Mouse (Mus musculus) effector memory CD4-positive, alpha-beta T cell, adult 7 months (primary cell): Measurements from ENCODE around the gene Zswim4. TPM values are rescaled to one million over a fixed set of nuclear protein-coding genes. Genes with fewer than 3 reads are reported as not detected.

Source experiments
- polyA plus RNA-seq: library from polyadenylated mRNA; unstranded; fragments of 100-300 nt; shearing (Covaris generic); gene quantifications from one replicate; pipeline ENCODE4 v1.2.1, GENCODE M21; 2017

Zswim4 gene
- polyA plus RNA-seq = 49.0 TPM

DNA sequence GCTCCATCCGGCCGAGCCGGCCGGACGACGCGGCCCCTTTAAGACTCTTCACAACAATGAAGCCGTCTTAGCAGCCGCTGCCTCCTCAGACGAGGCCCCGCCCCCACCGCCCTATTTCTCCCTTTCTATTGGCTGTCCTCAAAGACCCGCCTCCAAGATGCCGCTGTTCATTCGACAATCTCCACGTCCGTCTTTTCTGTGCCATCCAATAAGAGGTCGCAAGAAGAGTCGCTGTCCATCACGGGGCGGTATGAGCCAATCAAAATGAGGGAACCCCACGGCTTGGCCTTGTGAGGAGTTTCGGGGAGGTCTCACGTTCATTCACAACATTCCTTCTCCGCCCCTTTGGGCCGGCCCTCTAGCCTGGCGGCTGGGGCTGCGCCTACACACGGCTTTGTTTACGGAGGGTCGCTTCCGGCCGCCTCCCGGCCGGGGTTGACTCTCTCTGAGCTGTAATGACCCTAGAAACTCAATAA is at the start of gene Zswim4:
TSS of gene Zswim4 (minus strand) at position 58 of the 476 bp plus-strand sequence.

GRCm38 (mm10) chr8:84269950-84270773 is 33.3 kb upstream of the Zswim4 start, which contains the start of gene Ccdc130:
Gene Ccdc130, minus strand, starts transcription at chr8:84270380.

DNA sequence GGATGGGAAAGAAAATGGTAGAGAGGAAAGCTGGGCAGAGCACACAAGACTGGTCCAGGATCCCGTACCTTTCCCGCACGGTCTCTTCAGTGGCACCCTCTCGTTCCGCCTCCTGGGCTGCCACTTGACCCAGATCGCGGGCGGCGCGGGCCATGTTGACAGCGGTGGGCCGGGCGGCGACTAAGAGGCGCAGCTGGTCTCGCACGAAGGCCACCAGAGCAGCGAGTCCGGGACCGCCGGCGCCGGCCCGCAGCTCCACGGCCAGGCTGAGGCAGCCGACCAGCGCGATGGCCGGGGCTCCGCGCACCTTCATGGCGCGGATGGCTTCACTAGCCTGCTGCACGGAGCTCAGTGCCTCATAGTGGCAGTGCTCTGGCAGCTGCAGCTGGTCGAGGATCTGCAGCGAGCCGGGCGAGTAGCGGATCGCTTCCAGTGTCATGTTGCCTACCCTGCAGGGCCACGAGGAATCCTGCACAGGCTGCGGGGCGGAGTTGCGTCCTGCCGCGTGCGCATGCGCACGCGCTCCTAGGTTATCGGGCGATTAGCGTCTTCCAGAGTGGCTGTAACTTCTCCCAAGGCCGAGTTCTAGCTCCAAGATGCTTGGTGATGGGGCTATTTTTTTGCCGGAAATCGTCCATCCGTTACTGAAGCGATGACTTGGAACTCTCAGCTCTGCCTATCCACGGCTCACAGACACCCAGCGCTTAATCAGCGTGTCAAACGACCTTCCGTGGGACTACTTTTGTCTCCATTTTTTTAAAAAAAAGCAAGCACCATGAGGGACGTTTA is 20.2 kb upstream of the Zswim4 start, which contains the start of gene Mri1:
TSS of gene Mri1 (minus strand) at position 505 of the 789 bp plus-strand sequence.

GRCm38 (mm10) chr8:84249257-84250170 is 12.7 kb upstream of the Zswim4 start, which contains the start of gene D8Ertd738e:
Gene D8Ertd738e, minus strand, starts transcription at chr8:84249719.

DNA sequence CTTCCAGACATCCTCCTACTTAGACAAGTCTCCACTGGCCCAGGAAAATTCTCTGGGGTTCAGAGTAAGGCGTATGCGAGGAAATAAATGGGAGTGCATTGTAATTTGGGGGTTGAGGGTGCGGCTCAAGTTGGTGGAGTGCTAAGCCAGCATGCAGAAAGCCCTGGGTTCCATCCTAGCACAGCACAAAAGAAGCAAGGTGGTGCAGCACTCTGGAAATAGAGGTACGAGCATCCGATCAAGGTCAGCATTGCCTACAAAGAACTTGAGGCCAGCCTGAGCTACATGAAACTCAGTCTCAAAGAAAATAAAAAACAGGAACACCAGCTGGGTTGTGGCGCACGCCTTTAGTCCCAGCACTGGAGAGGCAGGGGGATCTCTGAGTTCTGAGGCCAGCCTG is 51.7 kb downstream of the Zswim4 start, which contains the start of gene Nanos3:
TSS of gene Nanos3 (minus strand) at position 101 of the 400 bp plus-strand sequence.

Other genes with a start within 250 kb of the Zswim4 start
- gene Samd1, start 239.4 kb downstream of the Zswim4 start, polyA plus RNA-seq = 4.2 TPM
- gene 1700067K01Rik, start 235.6 kb downstream of the Zswim4 start, polyA plus RNA-seq = not detected
- gene 2210011C24Rik, start 224.9 kb downstream of the Zswim4 start, polyA plus RNA-seq = 3.5 TPM
- gene Palm3, start 215.6 kb downstream of the Zswim4 start, polyA plus RNA-seq = 4.0 TPM
- gene Il27ra, start 194.5 kb downstream of the Zswim4 start, polyA plus RNA-seq = 213 TPM
- gene Rln3, start 192.1 kb downstream of the Zswim4 start, polyA plus RNA-seq = 0.63 TPM
- 2.2 TPM for gene Gm10643, start 171.9 kb downstream of the Zswim4 start, polyA plus RNA-seq
- 26.0 TPM for gene Rfx1, start 170.2 kb downstream of the Zswim4 start, polyA plus RNA-seq
- gene Dcaf15, start 132.3 kb downstream of the Zswim4 start, polyA plus RNA-seq = 29.9 TPM
- gene Podnl1, start 111.1 kb downstream of the Zswim4 start, polyA plus RNA-seq = 43.1 TPM
- 38.6 TPM for gene Cc2d1a, start 89.1 kb downstream of the Zswim4 start, polyA plus RNA-seq
- 0.43 TPM for gene 4930432K21Rik, start 89.0 kb downstream of the Zswim4 start, polyA plus RNA-seq
- not detected for gene Nanos3, start 51.8 kb downstream of the Zswim4 start, polyA plus RNA-seq
- 481 TPM for gene D8Ertd738e, start 12.7 kb upstream of the Zswim4 start, polyA plus RNA-seq
- 138 TPM for gene Mri1, start 20.3 kb upstream of the Zswim4 start, polyA plus RNA-seq
- 22.5 TPM for gene Ccdc130, start 33.3 kb upstream of the Zswim4 start, polyA plus RNA-seq
- 4.2 TPM for gene Cacna1a, start 151.4 kb upstream of the Zswim4 start, polyA plus RNA-seq